ENCODE assay signal across 12 mouse cellular contexts in the genomic region with DNA sequence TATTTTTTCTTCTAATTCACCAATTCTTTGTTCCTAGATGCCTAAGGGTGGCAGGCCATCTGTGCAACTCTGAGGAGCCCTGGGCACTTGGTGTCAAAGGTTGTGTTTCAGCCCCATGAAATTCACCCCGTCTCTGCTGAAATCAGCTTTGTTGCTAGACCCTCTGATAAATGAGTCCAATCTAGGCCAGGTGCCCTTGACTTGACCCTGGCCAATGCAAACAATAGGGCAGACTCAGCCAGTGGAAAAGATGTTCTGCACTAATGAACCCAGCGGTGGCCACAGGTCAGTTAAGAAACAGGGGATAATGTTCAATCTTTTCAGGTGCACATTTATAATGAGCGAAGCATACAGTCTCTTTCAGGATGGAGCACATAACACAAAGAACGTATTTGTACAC.
DNase-seq lines count a peak whose midpoint lies in the region; ATAC-seq lines count a peak whose summit lies in the region.
"Had no signal": no experiment of that assay in that cellular context is flagged by ENCODE, and none has a peak within 500 bp of the region (broad histone marks: within the 10 kb centered on the region; RNA-seq: fewer than 3 reads in every experiment).

No protein-coding gene starts in this region.

- H3K9ac ChIP-seq in kidney, embryonic 14.5 days (ENCODE audit: low read depth, low read length) = no peak overlapping the region
- no peak overlapping the region for H3K9ac ChIP-seq in embryonic facial prominence, embryonic 14.5 days (ENCODE audit: low read depth, low read length)
- no peak overlapping the region for H3K9ac ChIP-seq in limb, embryonic 11.5 days (ENCODE audit: low read length)
- H3K9ac ChIP-seq in neural tube, embryonic 15.5 days (replicated peaks) = no peak overlapping the region
- H3K9ac ChIP-seq: limb, embryonic 13.5 days had no signal

- 18% methylated on average over 4 of the region's 4 CpGs for WGBS in kidney, embryonic 14.5 days
- WGBS in embryonic facial prominence, embryonic 14.5 days = 34% methylated on average over 4 of the region's 4 CpGs
- 29% methylated on average over 4 of the region's 4 CpGs for WGBS in limb, embryonic 11.5 days
- WGBS in neural tube, embryonic 15.5 days = 10% methylated on average over 4 of the region's 4 CpGs

- H3K4me2 ChIP-seq in kidney, embryonic 14.5 days (replicated peaks; ENCODE audit: low read depth, low read length) = no peak overlapping the region
- no peak overlapping the region for H3K4me2 ChIP-seq in embryonic facial prominence, embryonic 14.5 days (ENCODE audit: low read depth, low read length)
- no peak overlapping the region for H3K4me2 ChIP-seq in limb, embryonic 11.5 days (ENCODE audit: low read depth, severe bottlenecking)
- no peak overlapping the region for H3K4me2 ChIP-seq in neural tube, embryonic 15.5 days
- H3K4me2 ChIP-seq: limb, embryonic 13.5 days had no signal

- no peak for DNase-seq in kidney, adult 9 months
- DNase-seq in embryonic facial prominence, embryonic 14.5 days (ENCODE audit: low spot score) = peak; percentile 1
- DNase-seq in limb, embryonic 11.5 days (ENCODE audit: low spot score) = peak; percentile 41
- no peak for DNase-seq in c-Kit-positive CD71-positive TER-119-positive erythroid progenitor cells, embryonic 14.5 days (ENCODE audit: low spot score)
- no peak for DNase-seq in heart, postnatal 36 days
- DNase-seq in lung, postnatal 10 days = no peak
- DNase-seq: right cerebral cortex, postnatal 4 days had no signal

- no peaks in the 10 kb centered on the region for H3K36me3 ChIP-seq in kidney, embryonic 14.5 days (ENCODE audit: control insufficient read depth, insufficient read depth, low read length)
- H3K36me3 ChIP-seq in embryonic facial prominence, embryonic 14.5 days (ENCODE audit: control insufficient read depth, insufficient read depth, low read length) = no peaks in the 10 kb centered on the region
- no peaks in the 10 kb centered on the region for H3K36me3 ChIP-seq in limb, embryonic 11.5 days (ENCODE audit: control insufficient read depth, insufficient read depth, low read length)
- no peaks in the 10 kb centered on the region for H3K36me3 ChIP-seq in neural tube, embryonic 15.5 days
- H3K36me3 ChIP-seq: G1E; limb, embryonic 13.5 days had no signal

- H3K27me3 ChIP-seq in kidney, embryonic 14.5 days (ENCODE audit: control insufficient read depth, insufficient read depth, low read length) = no peaks in the 10 kb centered on the region
- no peaks in the 10 kb centered on the region for H3K27me3 ChIP-seq in embryonic facial prominence, embryonic 14.5 days (replicated peaks; ENCODE audit: control insufficient read depth, insufficient read depth, low read length)
- no peaks in the 10 kb centered on the region for H3K27me3 ChIP-seq in limb, embryonic 11.5 days (ENCODE audit: control insufficient read depth, insufficient read depth, low read length)
- H3K27me3 ChIP-seq in neural tube, embryonic 15.5 days (replicated peaks) = no peaks in the 10 kb centered on the region
- H3K27me3 ChIP-seq: limb, embryonic 13.5 days had no signal

- H3K27ac ChIP-seq in kidney, embryonic 14.5 days (ENCODE audit: low read depth, low read length) = no peak overlapping the region
- no peak overlapping the region for H3K27ac ChIP-seq in embryonic facial prominence, embryonic 14.5 days (replicated peaks; ENCODE audit: low read depth, low read length)
- no peak overlapping the region for H3K27ac ChIP-seq in limb, embryonic 11.5 days (replicated peaks; ENCODE audit: low read depth, low read length)
- no peak overlapping the region for H3K27ac ChIP-seq in neural tube, embryonic 15.5 days (replicated peaks)
- H3K27ac ChIP-seq: limb, embryonic 13.5 days had no signal

- H3K4me3 ChIP-seq in kidney, embryonic 14.5 days (ENCODE audit: low read length) = no peak overlapping the region
- H3K4me3 ChIP-seq in embryonic facial prominence, embryonic 14.5 days (ENCODE audit: low read depth, low read length) = no peak overlapping the region
- no peak overlapping the region for H3K4me3 ChIP-seq in limb, embryonic 11.5 days (ENCODE audit: low read depth, low read length)
- H3K4me3 ChIP-seq in neural tube, embryonic 15.5 days (replicated peaks) = no peak overlapping the region
- H3K4me3 ChIP-seq: limb, embryonic 13.5 days had no signal

- H3K9me3 ChIP-seq in kidney, embryonic 14.5 days (ENCODE audit: control insufficient read depth, low read length) = no peaks in the 10 kb centered on the region
- no peaks in the 10 kb centered on the region for H3K9me3 ChIP-seq in embryonic facial prominence, embryonic 14.5 days (ENCODE audit: control insufficient read depth, low read length)
- H3K9me3 ChIP-seq in limb, embryonic 11.5 days (ENCODE audit: control insufficient read depth, low read length) = no peaks in the 10 kb centered on the region
- H3K9me3 ChIP-seq in neural tube, embryonic 15.5 days (replicated peaks) = no peaks in the 10 kb centered on the region
- H3K9me3 ChIP-seq: G1E; limb, embryonic 13.5 days had no signal

- intact Hi-C loops in heart, postnatal 36 days (cut with DNase I) = no loop called here

- ATAC-seq in kidney, embryonic 14.5 days (ENCODE audit: low FRiP score, low TSS enrichment) = peak; percentile 91
- ATAC-seq in embryonic facial prominence, embryonic 14.5 days (ENCODE audit: low read depth) = no peak; the same call in 1 of the 2 replicates
- ATAC-seq in limb, embryonic 11.5 days (ENCODE audit: insufficient number of reproducible peaks, low FRiP score, low TSS enrichment, low read depth) = no peak; the same call in 1 of the 2 replicates
- ATAC-seq in neural tube, embryonic 15.5 days (ENCODE audit: low FRiP score) = peak; percentile 83
- ATAC-seq: activated CD4-positive, CD25-positive, alpha-beta regulatory T cell, adult 4 months had no signal

- H3K4me1 ChIP-seq in kidney, embryonic 14.5 days (ENCODE audit: control insufficient read depth, insufficient read depth, low read length) = peaks cover 4% of the 10 kb centered on the region; the same call in 1 of the 2 replicates
- H3K4me1 ChIP-seq in embryonic facial prominence, embryonic 14.5 days (ENCODE audit: control insufficient read depth, insufficient read depth, low read length) = no peaks in the 10 kb centered on the region
- H3K4me1 ChIP-seq in limb, embryonic 11.5 days (ENCODE audit: control insufficient read depth, insufficient read depth, low read length) = no peaks in the 10 kb centered on the region
- H3K4me1 ChIP-seq in neural tube, embryonic 15.5 days = no peaks in the 10 kb centered on the region
- H3K4me1 ChIP-seq: limb, embryonic 13.5 days had no signal

Comparison
In these comparisons a context has a peak if more than half of its experiments do, and no peak if none do; other contexts are left out.
1. ATAC-seq: peak in kidney, embryonic 14.5 days (single experiment) and neural tube, embryonic 15.5 days (single experiment); none in embryonic facial prominence, embryonic 14.5 days (single experiment) and limb, embryonic 11.5 days (single experiment).
2. DNase-seq: peak in embryonic facial prominence, embryonic 14.5 days (single experiment) and limb, embryonic 11.5 days (single experiment); none in kidney, adult 9 months (single experiment), c-Kit-positive CD71-positive TER-119-positive erythroid progenitor cells, embryonic 14.5 days (single experiment), heart, postnatal 36 days (0 of 2) and lung, postnatal 10 days (single experiment).